Mouse (Mus musculus): Measurements from ENCODE around the gene Fscn1. TPM values are rescaled to one million over a fixed set of nuclear protein-coding genes. Genes with fewer than 3 reads are reported as not detected.

Gene Fscn1
- polyA plus RNA-seq, 1 experiment from 2014 or later: 506 TPM

Other genes with a start within 250 kb of the Fscn1 start
- 32.7 and 33.8 TPM in 2 replicates for gene Tnrc18, start 142.7 kb upstream of the Fscn1 start, polyA plus RNA-seq (2015; fragmentation: Nextera tagmentation; extraction: Ambion mirVana)
- gene Fbxl18, start 64.9 kb upstream of the Fscn1 start, polyA plus RNA-seq (2015; fragmentation: Nextera tagmentation; extraction: Ambion mirVana): 30.3 and 33.3 TPM in 2 replicates
- 13,458 and 13,965 TPM in 2 replicates for gene Actb, start 53.6 kb upstream of the Fscn1 start, polyA plus RNA-seq (2015; fragmentation: Nextera tagmentation; extraction: Ambion mirVana)
- 30.4 and 30.8 TPM in 2 replicates for gene Rnf216, start 152.7 kb downstream of the Fscn1 start, polyA plus RNA-seq (2015; fragmentation: Nextera tagmentation; extraction: Ambion mirVana)
- 0.04 and 0.07 TPM in 2 replicates for gene Olfr718-ps1, start 187.2 kb downstream of the Fscn1 start, polyA plus RNA-seq (2015; fragmentation: Nextera tagmentation; extraction: Ambion mirVana)
- gene Rbak, start 220.4 kb downstream of the Fscn1 start, polyA plus RNA-seq (2015; fragmentation: Nextera tagmentation; extraction: Ambion mirVana): 13.8 TPM in 2 replicates
- gene Spdye4b, start 220.7 kb downstream of the Fscn1 start, polyA plus RNA-seq (2015; fragmentation: Nextera tagmentation; extraction: Ambion mirVana): not detected in 2 replicates

Measured in hindbrain, embryonic 15.5 days (tissue).